Mouse (Mus musculus): ENCODE data around the gene Rpl32. TPM values are rescaled to one million over a fixed set of nuclear protein-coding genes. Genes with fewer than 3 reads are reported as not detected.

Gene Rpl32
- polyA plus RNA-seq, 1 experiment from 2014 or later: 967 TPM

- H3K9ac ChIP-seq (ENCODE audit: low read depth, low read length): no peak overlapping the region
- peak; percentile 70 for ATAC-seq (ENCODE audit: low read depth)
- no peak overlapping the region; the same call in 1 of the 2 replicates for H3K27ac ChIP-seq (ENCODE audit: low read length)
These were observed 12.9 kb upstream of the Rpl32 start for GRCm38 (mm10) chr6:115821216-115821993.

GRCm38 (mm10) chr6:115818129-115818528 is 9.6 kb upstream of the Rpl32 start:
- H3K4me3 ChIP-seq (ENCODE audit: low read depth, low read length): no peak overlapping the region
- no peak overlapping the region for H3K27ac ChIP-seq (ENCODE audit: low read length)
- H3K4me1 ChIP-seq (ENCODE audit: control insufficient read depth, low read depth, low read length): peaks cover 27% of the 10 kb centered on the region
- H3K36me3 ChIP-seq (ENCODE audit: control insufficient read depth, insufficient read depth): no peaks in the 10 kb centered on the region
- H3K4me2 ChIP-seq (ENCODE audit: low read depth, low read length): no peak overlapping the region
- H3K9ac ChIP-seq (ENCODE audit: low read depth, low read length): no peak overlapping the region
- WGBS (ENCODE audit: insufficient replicate concordance): 63% methylated on average over 2 of the region's 2 CpGs
- H3K9me3 ChIP-seq (replicated peaks; ENCODE audit: control insufficient read depth, low read length): no peaks in the 10 kb centered on the region
- H3K27me3 ChIP-seq (ENCODE audit: control insufficient read depth, insufficient read depth, low read depth, low read length): no peaks in the 10 kb centered on the region
- ATAC-seq (ENCODE audit: low read depth): no peak

More at GRCm38 (mm10) chr6:115821216-115821993, 12.9 kb upstream of the Rpl32 start:
- H3K27me3 ChIP-seq (ENCODE audit: control insufficient read depth, insufficient read depth, low read depth, low read length): no peaks in the 10 kb centered on the region
- no peaks in the 10 kb centered on the region for H3K9me3 ChIP-seq (replicated peaks; ENCODE audit: control insufficient read depth, low read length)
- H3K36me3 ChIP-seq (ENCODE audit: control insufficient read depth, insufficient read depth): no peaks in the 10 kb centered on the region
- H3K4me3 ChIP-seq (ENCODE audit: low read depth, low read length): no peak overlapping the region
- no peak overlapping the region for H3K4me2 ChIP-seq (ENCODE audit: low read depth, low read length)
- 48% methylated on average over 8 of the region's 8 CpGs for WGBS (ENCODE audit: insufficient replicate concordance)
- H3K4me1 ChIP-seq (ENCODE audit: control insufficient read depth, low read depth, low read length): peaks cover 28% of the 10 kb centered on the region

- 62% methylated on average over 4 of the region's 4 CpGs for WGBS (ENCODE audit: insufficient replicate concordance)
- no peak overlapping the region for H3K9ac ChIP-seq (ENCODE audit: low read depth, low read length)
- no peak for ATAC-seq (ENCODE audit: low read depth)
These were observed 6.5 kb upstream of the Rpl32 start for GRCm38 (mm10) chr6:115815041-115815440.

GRCm38 (mm10) chr6:115814104-115814503 is 5.6 kb upstream of the Rpl32 start:
- 7% methylated on average over 4 of the region's 4 CpGs for WGBS (ENCODE audit: insufficient replicate concordance)
- Histone ChIP-seq H3K4me1 (ENCODE audit: control insufficient read depth, low read depth, low read length) (peaks cover 8% of the 10 kb centered on the region), H3K4me3 (ENCODE audit: low read depth, low read length) (no peak overlapping the region), H3K4me2 (ENCODE audit: low read depth, low read length) (no peak overlapping the region), H3K9ac (ENCODE audit: low read depth, low read length) (no peak overlapping the region), H3K27ac (ENCODE audit: low read length) (no peak overlapping the region), H3K27me3 (ENCODE audit: control insufficient read depth, insufficient read depth, low read depth, low read length) (no peaks in the 10 kb centered on the region), H3K9me3 (replicated peaks; ENCODE audit: control insufficient read depth, low read length) (no peaks in the 10 kb centered on the region), H3K36me3 (ENCODE audit: control insufficient read depth, insufficient read depth) (no peaks in the 10 kb centered on the region)
- ATAC-seq (ENCODE audit: low read depth): peak; percentile 73

More at GRCm38 (mm10) chr6:115815041-115815440, 6.5 kb upstream of the Rpl32 start:
- Histone ChIP-seq H3K27me3 (ENCODE audit: control insufficient read depth, insufficient read depth, low read depth, low read length) (no peaks in the 10 kb centered on the region), H3K9me3 (replicated peaks; ENCODE audit: control insufficient read depth, low read length) (no peaks in the 10 kb centered on the region), H3K36me3 (ENCODE audit: control insufficient read depth, insufficient read depth) (no peaks in the 10 kb centered on the region), H3K4me1 (ENCODE audit: control insufficient read depth, low read depth, low read length) (peaks cover 12% of the 10 kb centered on the region), H3K4me3 (ENCODE audit: low read depth, low read length) (no peak overlapping the region), H3K27ac (ENCODE audit: low read length) (no peak overlapping the region), H3K4me2 (ENCODE audit: low read depth, low read length) (no peak overlapping the region)

GRCm38 (mm10) chr6:115811606-115812005 is 3.1 kb upstream of the Rpl32 start:
- no peaks in the 10 kb centered on the region for H3K27me3 ChIP-seq (ENCODE audit: control insufficient read depth, insufficient read depth, low read depth, low read length)
- peaks cover 21% of the 10 kb centered on the region for H3K4me1 ChIP-seq (ENCODE audit: control insufficient read depth, low read depth, low read length)
- H3K9me3 ChIP-seq (replicated peaks; ENCODE audit: control insufficient read depth, low read length): no peaks in the 10 kb centered on the region
- H3K9ac ChIP-seq (ENCODE audit: low read depth, low read length): no peak overlapping the region
- ATAC-seq (ENCODE audit: low read depth): no peak
- no peak overlapping the region for H3K27ac ChIP-seq (ENCODE audit: low read length)
- H3K4me3 ChIP-seq (ENCODE audit: low read depth, low read length): no peak overlapping the region
- no peak overlapping the region for H3K4me2 ChIP-seq (ENCODE audit: low read depth, low read length)
- H3K36me3 ChIP-seq (ENCODE audit: control insufficient read depth, insufficient read depth): peaks cover 6% of the 10 kb centered on the region
- 68% methylated on average over 8 of the region's 8 CpGs for WGBS (ENCODE audit: insufficient replicate concordance)

- Histone ChIP-seq H3K4me2 (ENCODE audit: low read depth, low read length) (peak overlapping the region; percentile 82), H3K36me3 (ENCODE audit: control insufficient read depth, insufficient read depth) (peaks cover 29% of the 10 kb centered on the region), H3K9me3 (replicated peaks; ENCODE audit: control insufficient read depth, low read length) (no peaks in the 10 kb centered on the region), H3K9ac (ENCODE audit: low read depth, low read length) (peak overlapping the region; percentile 95), H3K27ac (ENCODE audit: low read length) (peak overlapping the region; percentile 79), H3K4me1 (ENCODE audit: control insufficient read depth, low read depth, low read length) (peaks cover 24% of the 10 kb centered on the region), H3K4me3 (ENCODE audit: low read depth, low read length) (peak overlapping the region; percentile 94), H3K27me3 (ENCODE audit: control insufficient read depth, insufficient read depth, low read depth, low read length) (no peaks in the 10 kb centered on the region)
- peak; percentile 15; the same call in 1 of the 2 replicates for ATAC-seq (ENCODE audit: low read depth)
- WGBS (ENCODE audit: insufficient replicate concordance): under 1% methylated on average over 22 of the region's 22 CpGs
These were observed 405 bp downstream of the Rpl32 start for GRCm38 (mm10) chr6:115808196-115808487.

GRCm38 (mm10) chr6:115807464-115808195 is 917 bp downstream of the Rpl32 start:
- Histone ChIP-seq H3K36me3 (ENCODE audit: control insufficient read depth, insufficient read depth) (peaks cover 29% of the 10 kb centered on the region), H3K9ac (ENCODE audit: low read depth, low read length) (peak overlapping the region; percentile 95), H3K4me1 (ENCODE audit: control insufficient read depth, low read depth, low read length) (peaks cover 24% of the 10 kb centered on the region), H3K4me3 (ENCODE audit: low read depth, low read length) (peak overlapping the region; percentile 94), H3K27ac (ENCODE audit: low read length) (peak overlapping the region; percentile 79), H3K27me3 (ENCODE audit: control insufficient read depth, insufficient read depth, low read depth, low read length) (no peaks in the 10 kb centered on the region), H3K9me3 (replicated peaks; ENCODE audit: control insufficient read depth, low read length) (no peaks in the 10 kb centered on the region), H3K4me2 (ENCODE audit: low read depth, low read length) (peak overlapping the region; percentile 82)
- 1% methylated on average over 15 of the region's 15 CpGs for WGBS (ENCODE audit: insufficient replicate concordance)
- ATAC-seq (ENCODE audit: low read depth): no peak

GRCm38 (mm10) chr6:115804432-115805192 is 3.9 kb downstream of the Rpl32 start:
- 59% methylated on average over 10 of the region's 10 CpGs for WGBS (ENCODE audit: insufficient replicate concordance)
- Histone ChIP-seq H3K4me3 (ENCODE audit: low read depth, low read length) (no peak overlapping the region), H3K9ac (ENCODE audit: low read depth, low read length) (no peak overlapping the region), H3K4me2 (ENCODE audit: low read depth, low read length) (no peak overlapping the region), H3K27me3 (ENCODE audit: control insufficient read depth, insufficient read depth, low read depth, low read length) (no peaks in the 10 kb centered on the region), H3K4me1 (ENCODE audit: control insufficient read depth, low read depth, low read length) (peaks cover 24% of the 10 kb centered on the region), H3K36me3 (ENCODE audit: control insufficient read depth, insufficient read depth) (peaks cover 34% of the 10 kb centered on the region), H3K9me3 (replicated peaks; ENCODE audit: control insufficient read depth, low read length) (no peaks in the 10 kb centered on the region), H3K27ac (ENCODE audit: low read length) (no peak overlapping the region)
- ATAC-seq (ENCODE audit: low read depth): no peak

Measured in liver, embryonic 16.5 days (tissue).